Mouse (Mus musculus) heart, embryonic 16.5 days (tissue): Measurements from ENCODE around the gene Fras1. TPM values are rescaled to one million over a fixed set of nuclear protein-coding genes. Genes with fewer than 3 reads are reported as not detected.
A peak's percentile ranks its signal among the peaks of the same experiment; 100 is the strongest.

ENCODE experiments used
- ATAC-seq: fragments of 200-750 bp; cut with Nextera tagmentation; replicated peaks from 2 replicates; pipeline ENCODE4 v1.8.0; 2017; ENCODE audit warnings: moderate number of reproducible peaks; ENCODE audit not compliant: insufficient read depth, low FRiP score; ENCODE audit errors: extremely low read depth
- H3K27ac ChIP-seq: fragments of 300-500 bp; sonication (generic); 2 replicates; pipeline ENCODE4 v1.5.1; 2014; ENCODE audit warnings: mild to moderate bottlenecking, low read length, control low read depth, moderate library complexity
- H3K27me3 ChIP-seq: fragments of 300-500 bp; sonication (generic); 2 replicates; pipeline ENCODE4 v1.6.1; 2014; ENCODE audit warnings: low read length, mixed read lengths; ENCODE audit not compliant: control insufficient read depth, insufficient read depth
- H3K36me3 ChIP-seq: fragments of 300-500 bp; sonication (generic); 2 replicates; pipeline ENCODE4 v1.6.1; 2014; ENCODE audit not compliant: control insufficient read depth, insufficient read depth
- H3K4me1 ChIP-seq: fragments of 300-500 bp; sonication (generic); 2 replicates; pipeline ENCODE4 v1.6.1; 2014; ENCODE audit warnings: low read length, mixed read lengths; ENCODE audit not compliant: control insufficient read depth, insufficient read depth
- H3K4me2 ChIP-seq: fragments of 300-500 bp; sonication (generic); 2 replicates; pipeline ENCODE4 v1.6.1; 2014; ENCODE audit warnings: low read depth, mild to moderate bottlenecking, control low read depth, low read length
- H3K4me3 ChIP-seq: fragments of 300-500 bp; sonication (generic); 2 replicates; pipeline ENCODE4 v1.5.1; 2014; ENCODE audit warnings: mild to moderate bottlenecking, control low read depth, low read length
- H3K9ac ChIP-seq: fragments of 300-500 bp; sonication (generic); 2 replicates; pipeline ENCODE4 v1.6.1; 2014; ENCODE audit warnings: low read length, control low read depth
- H3K9me3 ChIP-seq: fragments of 300-500 bp; sonication (generic); replicated peaks from 2 replicates; pipeline ENCODE4 v1.6.1; 2016; ENCODE audit warnings: low read length; ENCODE audit not compliant: control insufficient read depth
- WGBS: fragments of 180-500 bp; shearing (Covaris S2); extraction: QIAGEN DNeasy Blood & Tissue Kit; methylation state at CpG from one replicate; pipeline ENCODE4 v1.1.7; 2014; 5-methylcytosine and 5-hydroxymethylcytosine counted together
- polyA plus RNA-seq: library from polyadenylated mRNA; unstranded; fragments of >200 nt; fragmentation: Nextera tagmentation; extraction: Ambion mirVana; gene quantifications from 2 replicates; pipeline ENCODE4 v1.2.1, GENCODE M21; 2015

Gene Fras1
- polyA plus RNA-seq, 1 experiment from 2014 or later, result 12.0 TPM

- no peaks in the 10 kb centered on the region for H3K9me3 ChIP-seq
- no peak overlapping the region for H3K4me3 ChIP-seq
- no peak overlapping the region for H3K4me2 ChIP-seq
- H3K9ac ChIP-seq, result no peak overlapping the region
- no peaks in the 10 kb centered on the region for H3K4me1 ChIP-seq
- H3K27ac ChIP-seq, result no peak overlapping the region
- no peaks in the 10 kb centered on the region for H3K27me3 ChIP-seq
- 64% methylated on average over 10 of the region's 10 CpGs for WGBS
- H3K36me3 ChIP-seq, result 0 out of 2 replicates have a peak, but pooled peaks cover 5% of the 10 kb centered on the region
- ATAC-seq, result no peak
These were observed 395.2 kb downstream of the Fras1 start for GRCm38 (mm10) chr5:96768846-96769471.

GRCm38 (mm10) chr5:96783506-96784288 is 409.9 kb downstream of the Fras1 start:
- H3K4me3 ChIP-seq, result no peak overlapping the region
- H3K9me3 ChIP-seq, result 0 out of 2 replicates have a peak, but pooled peaks cover 3% of the 10 kb centered on the region
- H3K27ac ChIP-seq, result no peak overlapping the region
- H3K4me2 ChIP-seq, result no peak overlapping the region
- no peak for ATAC-seq
- H3K4me1 ChIP-seq, result no peaks in the 10 kb centered on the region
- no peak overlapping the region for H3K9ac ChIP-seq
- no peaks in the 10 kb centered on the region for H3K27me3 ChIP-seq
- H3K36me3 ChIP-seq, result no peaks in the 10 kb centered on the region
- 75% methylated on average over 14 of the region's 14 CpGs for WGBS

- no peaks in the 10 kb centered on the region for H3K27me3 ChIP-seq
- no peaks in the 10 kb centered on the region for H3K36me3 ChIP-seq
- ATAC-seq, result no peak
- no peak overlapping the region for H3K4me2 ChIP-seq
- no peak overlapping the region for H3K27ac ChIP-seq
- H3K4me3 ChIP-seq, result no peak overlapping the region
- no peak overlapping the region for H3K9ac ChIP-seq
- H3K9me3 ChIP-seq, result 0 out of 2 replicates have a peak, but pooled peaks cover 3% of the 10 kb centered on the region
- WGBS, result 83% methylated on average over 5 of the region's 5 CpGs
- H3K4me1 ChIP-seq, result no peaks in the 10 kb centered on the region
These were observed 411.3 kb downstream of the Fras1 start for GRCm38 (mm10) chr5:96785096-96785495.

- Histone ChIP-seq H3K9ac (no peak overlapping the region), H3K36me3 (no peaks in the 10 kb centered on the region), H3K4me3 (no peak overlapping the region; the same call in 1 of the 2 replicates), H3K9me3 (0 out of 2 replicates have a peak, but pooled peaks cover 3% of the 10 kb centered on the region), H3K4me2 (peak overlapping the region; percentile 89), H3K27me3 (no peaks in the 10 kb centered on the region; the same call in 1 of the 2 replicates), H3K27ac (no peak overlapping the region), H3K4me1 (no peaks in the 10 kb centered on the region)
- no peak for ATAC-seq
- WGBS, result 54% methylated on average over 9 of the region's 9 CpGs
These were observed 418.7 kb downstream of the Fras1 start for GRCm38 (mm10) chr5:96792422-96792821.

GRCm38 (mm10) chr5:96792936-96793718 is 419.4 kb downstream of the Fras1 start, which contains the start of gene Anxa3:
Gene Anxa3 (plus strand): TSS chr5:96793339.
- peak within 1 kb of the TSS; percentile 73 for H3K9ac ChIP-seq
- peak; percentile 78 for ATAC-seq
- peak within 1 kb of the TSS; percentile 66 for H3K4me3 ChIP-seq
- 9% methylated on average over 26 of the region's 26 CpGs for WGBS
- peak within 1 kb of the TSS; percentile 89 for H3K4me2 ChIP-seq
- H3K27me3 ChIP-seq, result no peaks in the 10 kb centered on the region; the same call in 1 of the 2 replicates
- no peaks in the 10 kb centered on the region for H3K4me1 ChIP-seq
- H3K27ac ChIP-seq, result peak within 1 kb of the TSS; percentile 75
- H3K36me3 ChIP-seq, result no peaks in the 10 kb centered on the region
- H3K9me3 ChIP-seq, result 0 out of 2 replicates have a peak, but pooled peaks cover 3% of the 10 kb centered on the region

- Histone ChIP-seq H3K36me3 (no peaks in the 10 kb centered on the region), H3K4me1 (no peaks in the 10 kb centered on the region), H3K27me3 (no peaks in the 10 kb centered on the region; the same call in 1 of the 2 replicates), H3K4me3 (peak overlapping the region; percentile 66), H3K9ac (peak overlapping the region; percentile 73), H3K4me2 (peak overlapping the region; percentile 89), H3K27ac (0 out of 2 replicates have a peak overlapping the region, but pooled peaks have one; percentile 37), H3K9me3 (no peaks in the 10 kb centered on the region)
- no peak for ATAC-seq
- 32% methylated on average over 10 of the region's 10 CpGs for WGBS
These were observed 420.3 kb downstream of the Fras1 start for GRCm38 (mm10) chr5:96793953-96794635.

GRCm38 (mm10) chr5:96795752-96796151 is 422.0 kb downstream of the Fras1 start:
- 0 out of 2 replicates have a peak, but pooled peaks have one; percentile 28 for ATAC-seq
- Histone ChIP-seq H3K9ac (no peak overlapping the region), H3K4me2 (no peak overlapping the region), H3K27ac (no peak overlapping the region), H3K36me3 (no peaks in the 10 kb centered on the region), H3K4me1 (no peaks in the 10 kb centered on the region), H3K4me3 (no peak overlapping the region), H3K9me3 (no peaks in the 10 kb centered on the region), H3K27me3 (no peaks in the 10 kb centered on the region; the same call in 1 of the 2 replicates)
- 81% methylated on average over 1 of the region's 1 CpGs for whole genome bisulfite sequencing

- no peak overlapping the region for H3K4me2 ChIP-seq
- peaks cover 5% of the 10 kb centered on the region for H3K4me1 ChIP-seq
- 80% methylated on average over 6 of the region's 6 CpGs for WGBS
- H3K27ac ChIP-seq, result no peak overlapping the region
- no peaks in the 10 kb centered on the region; the same call in 1 of the 2 replicates for H3K27me3 ChIP-seq
- no peak for ATAC-seq
- H3K9ac ChIP-seq, result no peak overlapping the region
- no peak overlapping the region for H3K4me3 ChIP-seq
- no peaks in the 10 kb centered on the region for H3K9me3 ChIP-seq
- no peaks in the 10 kb centered on the region for H3K36me3 ChIP-seq
These were observed 423.7 kb downstream of the Fras1 start for GRCm38 (mm10) chr5:96797465-96797864.
